29 mouse cellular contexts compared by ENCODE assay signal in the genomic region with DNA sequence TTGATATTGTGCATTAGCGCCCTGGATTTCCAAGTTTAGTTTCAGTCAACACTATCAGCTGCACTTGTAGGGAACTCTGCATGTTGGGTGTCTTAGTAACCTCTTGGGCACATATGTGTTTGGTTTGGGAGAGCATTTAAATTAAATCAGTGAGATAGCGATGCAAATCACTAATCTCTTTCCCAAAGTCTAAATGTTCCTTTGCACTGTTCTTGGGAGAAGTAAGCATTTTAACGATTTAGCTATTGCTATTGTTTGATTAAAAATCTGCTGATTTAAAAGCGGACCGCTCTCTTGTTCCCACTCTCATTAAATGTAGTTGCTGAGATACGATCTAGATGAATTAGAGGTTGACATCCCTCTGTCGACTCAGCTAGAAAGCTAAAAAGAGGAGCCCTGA.
DNase-seq lines count a peak whose midpoint lies in the region; ATAC-seq and TF ChIP-seq lines count a peak whose summit lies in the region.
"Had no signal": no experiment of that assay in that cellular context is flagged by ENCODE, and none has a peak within 500 bp of the region (broad histone marks: within the 10 kb centered on the region; RNA-seq: fewer than 3 reads in every experiment).

No protein-coding gene starts in this region.

- H3K4me3 ChIP-seq in forebrain, embryonic 10.5 days, result peak overlapping the region; percentile 20; the same call in 1 of the 2 replicates
- no peak overlapping the region for H3K4me3 ChIP-seq in forebrain, embryonic 14.5 days (ENCODE audit: low read depth, low read length)
- no peak overlapping the region for H3K4me3 ChIP-seq in heart, embryonic 11.5 days (ENCODE audit: low read depth, low read length)
- H3K4me3 ChIP-seq in layer of hippocampus, adult 2 months, result no peak overlapping the region
- H3K4me3 ChIP-seq: embryonic facial prominence, embryonic 10.5 days; embryonic facial prominence, embryonic 15.5 days; hindbrain, embryonic 13.5 days; stomach, embryonic 15.5 days had no signal

- no peaks in the 10 kb centered on the region for H3K36me3 ChIP-seq in forebrain, embryonic 10.5 days (replicated peaks)
- no peaks in the 10 kb centered on the region for H3K36me3 ChIP-seq in forebrain, embryonic 14.5 days (ENCODE audit: control insufficient read depth, insufficient read depth, low read length)
- no peaks in the 10 kb centered on the region for H3K36me3 ChIP-seq in heart, embryonic 11.5 days (ENCODE audit: control insufficient read depth, insufficient read depth, low read length)
- H3K36me3 ChIP-seq: embryonic facial prominence, embryonic 15.5 days; stomach, embryonic 15.5 days had no signal

- ATAC-seq in forebrain, embryonic 14.5 days, result no peak
- no peak for ATAC-seq in heart, embryonic 11.5 days (replicated peaks; ENCODE audit: insufficient number of reproducible peaks, low FRiP score, low TSS enrichment)
- ATAC-seq: intestine, embryonic 16.5 days; Patski had no signal

- H3K9me3 ChIP-seq in forebrain, embryonic 10.5 days, result no peaks in the 10 kb centered on the region
- H3K9me3 ChIP-seq in forebrain, embryonic 14.5 days (replicated peaks; ENCODE audit: control insufficient read depth, low read length), result no peaks in the 10 kb centered on the region
- H3K9me3 ChIP-seq in heart, embryonic 11.5 days (replicated peaks; ENCODE audit: control insufficient read depth, low read length), result no peaks in the 10 kb centered on the region
- H3K9me3 ChIP-seq: embryonic facial prominence, embryonic 10.5 days; embryonic facial prominence, embryonic 15.5 days; hindbrain, embryonic 13.5 days; stomach, embryonic 15.5 days had no signal

- peaks cover 49% of the 10 kb centered on the region for H3K27me3 ChIP-seq in forebrain, embryonic 10.5 days (ENCODE audit: poor library complexity, severe bottlenecking)
- no peaks in the 10 kb centered on the region for H3K27me3 ChIP-seq in forebrain, embryonic 14.5 days (replicated peaks; ENCODE audit: control insufficient read depth, insufficient read depth, low read length)
- no peaks in the 10 kb centered on the region for H3K27me3 ChIP-seq in heart, embryonic 11.5 days (ENCODE audit: control insufficient read depth, insufficient read depth, low read length)
- H3K27me3 ChIP-seq: embryonic facial prominence, embryonic 15.5 days; hindbrain, embryonic 13.5 days; Patski; stomach, embryonic 15.5 days had no signal

- no peak for DNase-seq in forebrain, embryonic 10.5 days (ENCODE audit: extremely low spot score, low spot score)
- no peak for DNase-seq in forebrain, embryonic 14.5 days (ENCODE audit: low spot score)
- no peak for DNase-seq in heart, adult 11 months
- no peak for DNase-seq in layer of hippocampus, adult 2 months (ENCODE audit: low spot score in 2 of 2)
- DNase-seq in layer of hippocampus, adult 11-12 months (ENCODE audit: low spot score), result no peak
- DNase-seq in brain, embryonic 14.5 days (ENCODE audit: low read depth), result peak; percentile 30
- DNase-seq: adrenal gland, postnatal 10 days; cerebellum, adult 11 months; cerebellum, adult 9-10 months; cerebellum, postnatal 36 days; gastrocnemius, postnatal 25 days; heart, postnatal 4 days; kidney, adult 8-10 months; kidney, postnatal 4 days; layer of hippocampus, adult 9-11 months; liver; lung, adult 2 months; lung, postnatal 10 days; right cerebral cortex, postnatal 25 days had no signal

- TF ChIP-seq POLR2A in brain, embryonic 14.5 days (IDR thresholded peaks at IDR 0.05; ENCODE audit: borderline replicate concordance, extremely low read depth, insufficient read depth, insufficient read length, poor library complexity, severe bottlenecking), result no peak

- 37% methylated on average over 7 of the region's 7 CpGs for WGBS in forebrain, embryonic 10.5 days
- 17% methylated on average over 7 of the region's 7 CpGs for WGBS in forebrain, embryonic 14.5 days
- WGBS in heart, embryonic 11.5 days (ENCODE audit: insufficient replicate concordance), result 67% methylated on average over 7 of the region's 7 CpGs

- H3K4me2 ChIP-seq in forebrain, embryonic 14.5 days (ENCODE audit: low read length), result no peak overlapping the region; the same call in 1 of the 2 replicates
- H3K4me2 ChIP-seq in heart, embryonic 11.5 days, result no peak overlapping the region
- H3K4me2 ChIP-seq: embryonic facial prominence, embryonic 15.5 days; hindbrain, embryonic 13.5 days; stomach, embryonic 15.5 days had no signal

- TF ChIP-seq CTCF in layer of hippocampus, adult 2 months (conservative IDR thresholded peaks at IDR 0.05), result no peak
- no peak for TF ChIP-seq CTCF in brain, embryonic 14.5 days (IDR thresholded peaks at IDR 0.05; ENCODE audit: borderline replicate concordance, extremely low read depth, insufficient read depth, insufficient read length)

- peak overlapping the region; percentile 77 for H3K27ac ChIP-seq in forebrain, embryonic 10.5 days
- H3K27ac ChIP-seq in forebrain, embryonic 14.5 days (ENCODE audit: low read depth, low read length), result no peak overlapping the region
- peak overlapping the region; percentile 35; the same call in 1 of the 2 replicates for H3K27ac ChIP-seq in heart, embryonic 11.5 days (ENCODE audit: low read depth, low read length)
- peak overlapping the region; percentile 32 for H3K27ac ChIP-seq in layer of hippocampus, adult 2 months
- H3K27ac ChIP-seq: embryonic facial prominence, embryonic 10.5 days; embryonic facial prominence, embryonic 15.5 days; hindbrain, embryonic 13.5 days; kidney, postnatal 0 days; liver, embryonic 14.5 days; macrophage had no signal

- H3K9ac ChIP-seq in forebrain, embryonic 14.5 days (ENCODE audit: low read length), result no peak overlapping the region
- H3K9ac ChIP-seq in heart, embryonic 11.5 days (ENCODE audit: low read depth, low read length), result no peak overlapping the region
- H3K9ac ChIP-seq: embryonic facial prominence, embryonic 15.5 days; hindbrain, embryonic 13.5 days; liver, embryonic 14.5 days; stomach, embryonic 15.5 days had no signal

- H3K4me1 ChIP-seq in forebrain, embryonic 10.5 days, result peaks cover 74% of the 10 kb centered on the region
- H3K4me1 ChIP-seq in forebrain, embryonic 14.5 days (ENCODE audit: control insufficient read depth, insufficient read depth, low read length), result peaks cover 25% of the 10 kb centered on the region
- peaks cover 11% of the 10 kb centered on the region for H3K4me1 ChIP-seq in heart, embryonic 11.5 days (ENCODE audit: control insufficient read depth, insufficient read depth, low read length)
- H3K4me1 ChIP-seq: embryonic facial prominence, embryonic 15.5 days had no signal
